Mouse (Mus musculus) lung, postnatal 0 days (tissue): Measurements from ENCODE around the gene Sytl3.
"Not testable (repeated sequence)": the region's sequence is repeated elsewhere in the genome, so short reads cannot be mapped to it uniquely, and the experiment has no call there.

ENCODE experiments used
- CTCF ChIP-seq: IDR thresholded peaks from 2 replicates; pipeline ENCODE4 v1.5.1; 2016; ENCODE audit warnings: antibody characterized with exemption, mild to moderate bottlenecking
- EP300 ChIP-seq: IDR thresholded peaks from 2 replicates; pipeline ENCODE4 v1.6.1; 2016; ENCODE audit warnings: antibody characterized with exemption, mild to moderate bottlenecking, control low read depth

DNA sequence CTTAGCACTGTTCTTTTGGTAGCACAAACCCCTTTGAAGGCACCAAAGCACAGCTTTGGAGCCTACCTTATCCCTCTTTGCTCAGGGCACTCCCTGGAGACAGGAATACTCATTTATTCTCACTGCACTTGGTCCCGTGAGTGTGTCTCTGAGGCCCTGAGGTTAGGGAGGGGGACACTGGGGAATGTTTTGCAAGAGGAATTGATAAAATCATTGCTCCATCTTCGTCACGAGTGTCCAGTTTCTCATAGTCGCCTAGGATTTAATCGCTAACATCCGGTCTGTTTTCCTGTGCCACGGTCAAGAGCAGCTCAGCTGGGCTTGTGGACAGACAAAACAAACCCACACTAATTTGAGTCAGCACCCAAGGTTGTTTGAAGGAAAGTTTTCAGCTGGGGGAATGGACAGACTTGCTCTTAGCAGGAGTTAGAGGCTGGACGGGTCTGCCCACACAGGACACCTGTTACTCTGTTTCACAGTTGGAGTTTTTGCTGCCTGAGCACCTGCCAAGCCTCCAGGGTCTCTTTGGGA is 26.5 kb downstream of the Sytl3 start:
- not testable (repeated sequence) for TF ChIP-seq CTCF, EP300
